Mouse (Mus musculus) kidney, postnatal 25 days (tissue): ENCODE results near the gene Gba.
"Not testable (repeated sequence)": the region's sequence is repeated elsewhere in the genome, so short reads cannot be mapped to it uniquely, and the experiment has no call there.

Experiments used
- DNase-seq, 2 experiments: peaks; one replicate each; pipeline ENCODE4 v3.0.0; 2021; ENCODE audit warnings: mixed read lengths in 2 of 2

The Gba gene

GRCm38 (mm10) chr3:89216407-89216806, 13.7 kb downstream of the Gba start:
- not testable (repeated sequence) for DNase-seq

GRCm38 (mm10) chr3:89218271-89218670, 15.5 kb downstream of the Gba start:
- no peak for DNase-seq

DNA sequence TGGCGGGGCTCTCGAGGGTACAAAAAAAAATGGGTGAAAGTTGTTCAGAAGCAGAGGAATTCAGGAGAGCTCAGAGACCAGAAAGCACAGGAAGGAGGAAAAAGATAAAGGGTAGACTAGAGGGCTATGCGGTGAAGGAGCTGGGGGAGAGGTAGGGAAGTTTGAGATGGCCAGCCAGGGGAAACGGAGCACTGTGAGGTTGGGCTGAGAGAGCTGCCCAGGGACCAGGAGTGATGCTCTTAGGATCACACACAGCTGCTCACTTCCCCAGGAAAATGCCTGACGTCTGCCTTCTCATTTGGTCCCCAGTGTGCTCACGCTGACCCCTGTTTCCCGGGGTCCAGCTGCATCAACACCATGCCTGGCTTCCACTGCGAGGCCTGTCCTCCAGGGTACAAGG, 16.8 kb downstream of the Gba start:
- no peak for DNase-seq

GRCm38 (mm10) chr3:89221167-89221566, 18.4 kb downstream of the Gba start:
- DNase-seq = no peak

- peak in 1 of 2 experiments; percentile 36 for DNase-seq
Measured at GRCm38 (mm10) chr3:89224796-89225195, 22.1 kb downstream of the Gba start.

GRCm38 (mm10) chr3:89225321-89225815, 22.6 kb downstream of the Gba start:
- peak in 1 of 2 experiments; percentile 28 for DNase-seq

- peak in 1 of 2 experiments; percentile 24 for DNase-seq
Measured at GRCm38 (mm10) chr3:89225918-89226317, 23.2 kb downstream of the Gba start.

GRCm38 (mm10) chr3:89226361-89226760, 23.6 kb downstream of the Gba start:
- DNase-seq = peak in 1 of 2 experiments; percentile 46

GRCm38 (mm10) chr3:89226900-89227299, 24.2 kb downstream of the Gba start, which contains the start of gene Mtx1:
Gene Mtx1, minus strand, starts transcription at chr3:89227088.
- peak in 1 of 2 experiments; percentile 33 for DNase-seq

GRCm38 (mm10) chr3:89227307-89228179, 24.8 kb downstream of the Gba start:
- DNase-seq = peak; percentile 90 to 95

DNA sequence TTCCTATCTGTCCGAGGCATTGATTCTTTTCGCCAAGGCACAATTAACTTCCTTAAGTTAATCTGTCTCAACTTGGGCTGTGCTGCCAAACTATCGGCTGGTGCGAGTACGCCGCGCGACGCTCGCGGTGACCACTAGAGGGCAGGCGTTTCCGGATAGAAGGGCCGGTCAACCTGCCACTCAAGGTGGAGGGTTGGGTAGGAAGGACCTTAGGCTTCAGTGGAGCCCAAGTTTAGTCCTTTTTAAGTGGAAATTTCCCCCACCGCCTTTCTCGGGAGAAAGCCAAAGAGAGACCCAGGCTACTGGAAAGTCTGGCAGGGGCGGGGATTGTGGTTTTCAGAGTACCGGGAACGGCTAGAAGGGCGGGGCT, 25.4 kb downstream of the Gba start:
- peak; percentile 92 to 94 for DNase-seq

DNA sequence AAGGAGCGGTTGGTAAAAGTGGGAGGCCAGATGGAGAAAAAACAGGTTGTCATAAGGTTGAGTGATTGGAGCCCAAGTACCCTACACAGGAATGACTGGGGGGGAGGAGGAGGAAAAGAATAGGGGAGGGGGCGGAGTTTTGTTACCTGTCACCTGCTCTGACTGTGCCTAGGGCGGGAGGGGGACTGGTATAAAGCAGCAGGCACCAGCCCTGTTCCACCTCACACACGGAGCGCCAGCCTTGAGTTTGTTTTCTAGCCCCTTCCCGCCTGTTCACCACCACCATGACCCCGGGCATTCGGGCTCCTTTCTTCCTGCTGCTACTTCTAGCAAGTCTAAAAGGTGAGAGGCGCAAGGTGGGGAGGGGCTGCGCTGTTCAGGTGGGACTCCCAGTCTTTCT, 26.1 kb downstream of the Gba start, which contains the start of gene Muc1:
Muc1 (plus strand) TSS at position 222 of the 400 bp plus-strand sequence.
- peak; percentile 52 to 77 for DNase-seq

DNA sequence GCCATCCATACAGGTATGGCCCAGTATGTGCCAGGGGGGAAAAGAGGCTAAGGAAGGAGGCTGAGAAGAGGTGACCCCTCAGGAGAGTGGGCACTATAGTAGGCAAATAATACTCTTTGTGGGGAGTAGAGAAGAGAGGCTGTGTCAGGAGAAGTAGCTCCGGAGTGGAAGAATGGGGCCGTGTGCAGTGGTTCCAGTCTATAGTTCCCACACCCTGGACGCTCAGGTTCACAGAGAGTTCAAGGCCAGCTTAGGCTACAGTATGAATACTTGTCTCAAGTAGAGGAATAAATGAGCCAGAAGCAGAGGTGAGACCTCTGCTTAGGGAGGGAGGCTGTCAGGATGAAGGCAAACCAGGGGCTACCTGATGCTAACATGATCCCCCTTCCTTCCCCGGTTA, 26.5 kb downstream of the Gba start:
- no peak for DNase-seq

- DNase-seq = no peak
Measured at GRCm38 (mm10) chr3:89230561-89230960, 27.8 kb downstream of the Gba start.

- DNase-seq = no peak
Measured at GRCm38 (mm10) chr3:89231345-89231744, 28.6 kb downstream of the Gba start.

GRCm38 (mm10) chr3:89231772-89232275, 29.1 kb downstream of the Gba start:
- DNase-seq = no peak

DNA sequence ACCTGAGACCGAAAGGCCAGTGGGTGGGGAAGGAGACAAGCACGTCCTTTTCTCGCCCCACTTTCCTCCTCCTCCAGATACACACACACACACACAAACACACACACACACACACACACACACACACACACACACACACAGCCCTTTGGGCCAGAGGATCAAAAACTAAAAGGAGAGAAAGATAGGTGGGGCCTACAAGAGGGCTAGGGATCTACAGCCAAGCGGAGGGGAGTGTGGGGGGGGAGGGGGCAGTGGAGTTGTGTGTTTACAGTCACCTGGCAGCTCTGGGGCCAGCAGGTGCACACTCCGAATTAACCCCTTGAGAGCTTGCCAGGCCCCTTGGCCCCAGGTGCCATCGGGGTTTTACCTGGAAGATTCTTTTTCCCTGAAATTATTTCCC, 29.9 kb downstream of the Gba start:
- DNase-seq = peak in 1 of 2 experiments; percentile 47

DNA sequence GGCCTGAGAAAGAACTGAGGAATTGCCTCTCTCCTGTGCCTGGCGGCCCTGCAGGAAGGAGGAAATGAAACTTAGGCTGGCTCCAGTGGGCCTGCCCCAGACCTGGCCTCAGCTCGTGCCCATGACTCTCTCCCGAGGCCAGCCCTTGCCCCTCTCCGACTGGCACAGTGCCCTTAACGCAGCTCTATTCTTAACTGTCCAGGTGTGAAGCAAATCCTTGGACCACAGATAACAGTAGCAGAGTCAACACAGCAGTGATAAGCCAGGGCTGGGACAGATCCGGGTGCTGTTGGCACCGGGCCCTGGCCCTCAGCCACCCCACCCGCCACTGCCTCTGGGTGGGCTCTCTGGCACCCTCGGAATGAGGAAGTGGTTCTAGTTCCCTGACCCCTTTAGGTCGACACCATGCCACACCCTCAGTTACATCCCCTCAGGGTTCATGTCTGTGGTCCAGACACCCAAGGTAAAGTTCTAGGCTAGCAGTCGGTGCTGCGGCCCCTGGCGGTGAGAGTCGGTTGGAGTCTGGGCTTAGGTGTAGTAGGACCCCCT, 30.9 kb downstream of the Gba start:
- no peak for DNase-seq

DNA sequence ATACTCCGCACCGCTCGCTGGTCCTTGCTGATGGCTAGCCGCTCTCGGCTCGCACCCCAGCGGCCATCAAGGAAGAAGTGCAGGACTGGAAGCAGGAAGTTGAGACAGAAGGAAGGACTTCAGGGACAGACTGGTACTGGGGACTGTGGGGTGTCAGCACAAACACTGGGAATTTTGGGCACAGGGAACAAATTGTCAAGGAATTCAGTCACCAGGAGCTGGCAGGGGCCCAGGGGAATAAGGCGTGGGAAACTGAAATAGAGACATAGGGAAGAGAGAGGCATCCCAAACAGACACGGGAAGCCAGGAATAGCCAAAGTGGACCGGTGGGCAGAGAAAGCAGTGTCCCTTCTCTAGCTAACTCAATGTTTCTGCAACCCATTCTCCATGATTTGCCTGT, 33.8 kb downstream of the Gba start:
- no peak for DNase-seq

GRCm38 (mm10) chr3:89237682-89238081, 35.0 kb downstream of the Gba start:
- DNase-seq = no peak

- no peak for DNase-seq
Measured at GRCm38 (mm10) chr3:89238494-89238893, 35.8 kb downstream of the Gba start.

GRCm38 (mm10) chr3:89242331-89242895, 39.7 kb downstream of the Gba start:
- peak; percentile 69 to 72 for DNase-seq

DNA sequence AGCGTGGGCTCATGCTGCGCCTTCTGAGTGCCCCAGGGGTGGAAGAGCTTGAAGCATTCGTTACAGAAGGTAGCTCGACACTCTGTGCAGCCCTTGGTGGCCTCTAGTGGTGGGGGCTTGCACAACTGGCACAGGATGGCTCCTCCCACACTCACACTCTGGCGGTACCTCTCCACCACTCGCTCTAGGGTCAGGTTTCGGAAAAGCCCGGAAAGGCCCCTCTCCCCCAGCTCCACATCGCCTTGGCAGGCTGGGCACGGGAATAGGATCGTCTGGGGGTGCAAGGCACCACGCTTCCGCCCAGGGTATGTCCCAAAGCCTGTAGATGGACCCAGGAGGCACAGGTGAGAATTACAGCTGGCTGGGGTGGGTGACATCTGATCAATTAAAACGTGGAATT, 40.9 kb downstream of the Gba start:
- DNase-seq = peak; percentile 64 to 82
